8 mouse cellular contexts compared by ENCODE assay signal in genomic region chr6:29143608-29144007, GRCm38 (mm10). TPM values are rescaled to one million over a fixed set of nuclear protein-coding genes. Genes with fewer than 3 reads are reported as not detected.
DNase-seq lines count a peak whose midpoint lies in the region; ATAC-seq and TF ChIP-seq lines count a peak whose summit lies in the region.

No protein-coding gene starts in this region.

- 0 out of 2 replicates have a peak, but pooled peaks have one; percentile 40 for TF ChIP-seq EP300 in heart, adult 2 months (IDR thresholded peaks at IDR 0.05; ENCODE audit: insufficient read depth, low read depth, low read length)
- no peak for TF ChIP-seq EP300 in stomach, postnatal 0 days (optimal IDR thresholded peaks at IDR 0.05)

- peaks cover 3% of the 10 kb centered on the region for H3K36me3 ChIP-seq in heart, adult 2 months (ENCODE audit: control insufficient read depth, insufficient read depth, low read length)
- H3K36me3 ChIP-seq in heart, embryonic 11.5 days (ENCODE audit: control insufficient read depth, insufficient read depth, low read length): peaks cover 4% of the 10 kb centered on the region
- peaks cover 55% of the 10 kb centered on the region for H3K36me3 ChIP-seq in C2C12 (ENCODE audit: control insufficient read depth, insufficient read depth)
- H3K36me3 ChIP-seq in forebrain, embryonic 11.5 days (ENCODE audit: control insufficient read depth, insufficient read depth, low read length): no peaks in the 10 kb centered on the region; the same call in 1 of the 2 replicates
- no peaks in the 10 kb centered on the region; the same call in 1 of the 2 replicates for H3K36me3 ChIP-seq in stomach, postnatal 0 days (ENCODE audit: control insufficient read depth, insufficient read depth, low read length)

- peaks cover 8% of the 10 kb centered on the region for H3K4me1 ChIP-seq in heart, adult 2 months (ENCODE audit: control insufficient read depth, insufficient read depth, low read length)
- peaks cover 26% of the 10 kb centered on the region for H3K4me1 ChIP-seq in heart, embryonic 11.5 days (ENCODE audit: control insufficient read depth, insufficient read depth, low read length)
- H3K4me1 ChIP-seq in forebrain, embryonic 11.5 days (replicated peaks; ENCODE audit: control insufficient read depth, insufficient read depth, low read length): no peaks in the 10 kb centered on the region
- H3K4me1 ChIP-seq in stomach, postnatal 0 days (replicated peaks; ENCODE audit: control insufficient read depth, insufficient read depth): no peaks in the 10 kb centered on the region

- TF ChIP-seq POLR2A in heart, adult 2 months (IDR thresholded peaks at IDR 0.05; ENCODE audit: insufficient read depth, low read depth, low read length): no peak

- peak; percentile 97 for TF ChIP-seq CTCF in heart, adult 2 months (IDR thresholded peaks at IDR 0.05)
- peak; percentile 13 for TF ChIP-seq CTCF in C2C12 (IDR thresholded peaks at IDR 0.05; ENCODE audit: control insufficient read depth, insufficient read depth, insufficient read length)
- peak; percentile 86 for TF ChIP-seq CTCF in stomach, postnatal 0 days (IDR thresholded peaks at IDR 0.05; ENCODE audit: low read depth)

- H3K79me3 ChIP-seq in C2C12 (ENCODE audit: low read depth): no peaks in the 10 kb centered on the region

- intact Hi-C loops in heart, adult 2 months (cut with DNase I): loop anchor here (1.0 to 5.0 kb wide), 3 partner anchors 51 to 195 kb away; no protein-coding TSS in a partner anchor

- no peaks in the 10 kb centered on the region for H3K79me2 ChIP-seq in heart, adult 2 months (replicated peaks; ENCODE audit: control insufficient read depth, insufficient read depth, low read length)
- H3K79me2 ChIP-seq in C2C12 (ENCODE audit: control insufficient read depth, insufficient read depth): no peaks in the 10 kb centered on the region

- no peaks in the 10 kb centered on the region for H3K27me3 ChIP-seq in heart, adult 2 months (ENCODE audit: control insufficient read depth, insufficient read depth, low read length)
- no peaks in the 10 kb centered on the region for H3K27me3 ChIP-seq in heart, embryonic 11.5 days (ENCODE audit: control insufficient read depth, insufficient read depth, low read length)
- no peaks in the 10 kb centered on the region for H3K27me3 ChIP-seq in C2C12 (ENCODE audit: control insufficient read depth, insufficient read depth, insufficient read length)
- H3K27me3 ChIP-seq in forebrain, embryonic 11.5 days (ENCODE audit: control insufficient read depth, insufficient read depth, low read length): no peaks in the 10 kb centered on the region
- no peaks in the 10 kb centered on the region for H3K27me3 ChIP-seq in stomach, postnatal 0 days (ENCODE audit: control insufficient read depth, insufficient read depth, low read length)

- H3K9ac ChIP-seq in heart, adult 2 months (ENCODE audit: low read depth, low read length): no peak overlapping the region
- no peak overlapping the region for H3K9ac ChIP-seq in heart, embryonic 11.5 days (ENCODE audit: low read depth, low read length)
- H3K9ac ChIP-seq in forebrain, embryonic 11.5 days (ENCODE audit: low read length): no peak overlapping the region
- H3K9ac ChIP-seq in stomach, postnatal 0 days (ENCODE audit: low read length): no peak overlapping the region

- H3K27ac ChIP-seq in heart, adult 2 months: no peak overlapping the region
- H3K27ac ChIP-seq in heart, embryonic 11.5 days (ENCODE audit: low read depth, low read length): no peak overlapping the region
- H3K27ac ChIP-seq in forebrain, embryonic 11.5 days (ENCODE audit: low read depth, low read length): no peak overlapping the region
- H3K27ac ChIP-seq in stomach, postnatal 0 days (replicated peaks): no peak overlapping the region

- no peak overlapping the region for H3ac ChIP-seq in C2C12 (ENCODE audit: control insufficient read depth, insufficient read length, low read depth)

- 39% methylated on average over 5 of the region's 5 CpGs for WGBS in heart, adult 2 months
- WGBS in heart, embryonic 11.5 days (ENCODE audit: insufficient replicate concordance): 38% methylated on average over 5 of the region's 5 CpGs
- WGBS in forebrain, embryonic 11.5 days: 43% methylated on average over 5 of the region's 5 CpGs
- WGBS in stomach, postnatal 0 days: 45% methylated on average over 5 of the region's 5 CpGs

- DNase-seq in heart, adult 2 months: peak; percentile 29 to 69
- DNase-seq in brain, adult 2 months (ENCODE audit: low read depth, low spot score): peak; percentile 86
- peak; percentile 76 for DNase-seq in forebrain, embryonic 11.5 days (ENCODE audit: low spot score)
- DNase-seq in kidney, postnatal 4 days: peak; percentile 82 to 83
- peak; percentile 28 for DNase-seq in lung, postnatal 25 days (ENCODE audit: low spot score)
- peak; percentile 59 for DNase-seq in stomach, postnatal 0 days (ENCODE audit: low spot score)

- no peaks in the 10 kb centered on the region for H3K9me3 ChIP-seq in heart, embryonic 11.5 days (replicated peaks; ENCODE audit: control insufficient read depth, low read length)
- no peaks in the 10 kb centered on the region for H3K9me3 ChIP-seq in forebrain, embryonic 11.5 days (ENCODE audit: control insufficient read depth, low read length)
- no peaks in the 10 kb centered on the region for H3K9me3 ChIP-seq in stomach, postnatal 0 days (ENCODE audit: control insufficient read depth, low read length)

- ATAC-seq in heart, embryonic 11.5 days (replicated peaks; ENCODE audit: insufficient number of reproducible peaks, low FRiP score, low TSS enrichment): no peak
- no peak for ATAC-seq in forebrain, embryonic 11.5 days (replicated peaks; ENCODE audit: low FRiP score)
- ATAC-seq in stomach, postnatal 0 days (ENCODE audit: low FRiP score, low TSS enrichment): no peak

- H3K4me3 ChIP-seq in heart, adult 2 months: no peak overlapping the region
- no peak overlapping the region for H3K4me3 ChIP-seq in heart, embryonic 11.5 days (ENCODE audit: low read depth, low read length)
- no peak overlapping the region for H3K4me3 ChIP-seq in C2C12 (ENCODE audit: insufficient read depth, poor library complexity, severe bottlenecking)
- H3K4me3 ChIP-seq in forebrain, embryonic 11.5 days (ENCODE audit: low read depth, low read length): no peak overlapping the region
- no peak overlapping the region for H3K4me3 ChIP-seq in stomach, postnatal 0 days (ENCODE audit: low read depth, low read length)

- no peak overlapping the region for H3K4me2 ChIP-seq in heart, embryonic 11.5 days
- H3K4me2 ChIP-seq in forebrain, embryonic 11.5 days (ENCODE audit: low read depth, low read length, severe bottlenecking): no peak overlapping the region
- H3K4me2 ChIP-seq in stomach, postnatal 0 days (replicated peaks; ENCODE audit: low read depth): no peak overlapping the region

TF ChIP-seq in C2C12, 6 proteins besides CTCF, POLR2A, EP300 and RAD21:
- TF ChIP-seq USF1 (IDR thresholded peaks at IDR 0.05; ENCODE audit: low read depth): no peak
- no peak for TF ChIP-seq CEBPB (IDR thresholded peaks at IDR 0.05; ENCODE audit: low read depth)
- no peak for TF ChIP-seq FOSL1 (IDR thresholded peaks at IDR 0.05; ENCODE audit: insufficient read depth, low read length, poor library complexity, severe bottlenecking)
- TF ChIP-seq MYOG (IDR thresholded peaks at IDR 0.05; ENCODE audit: control insufficient read depth, extremely low read depth, insufficient read length): no peak

RNA-seq across cellular contexts. Expression of gene Rbm28, which starts 21.2 kb away (rescaled TPM):
- total RNA-seq in heart, adult 2 months (2021): 10 to 100 TPM; 18.4 to 18.8 TPM
- 4.6 and 13.2 TPM in 2 replicates for polyA plus RNA-seq in heart, adult 2 months (2012; rRNA removed)
- polyA plus RNA-seq in heart, embryonic 11.5 days (2014; fragmentation: Nextera tagmentation; extraction: Ambion mirVana): 39.9 and 43.0 TPM in 2 replicates
- polyA plus RNA-seq in C2C12 (2012; fragmentation: generic; extraction: Trizol): 18.2 TPM
- 73.3 and 74.8 TPM in 2 replicates for polyA plus RNA-seq in forebrain, embryonic 11.5 days (2014; fragmentation: Nextera tagmentation; extraction: Ambion mirVana)
- polyA plus RNA-seq in stomach, postnatal 0 days (2015; fragmentation: Nextera tagmentation; extraction: Ambion mirVana): 10.8 and 11.8 TPM in 2 replicates

RNA-seq across cellular contexts. Expression of gene Prrt4, which starts 35.8 kb away (rescaled TPM):
- total RNA-seq in heart, adult 2 months (2021): 1 to 10 TPM; 2.2 TPM
- polyA plus RNA-seq in heart, adult 2 months (2012; rRNA removed): 2.0 and 2.2 TPM in 2 replicates
- 1.6 and 1.8 TPM in 2 replicates for polyA plus RNA-seq in heart, embryonic 11.5 days (2014; fragmentation: Nextera tagmentation; extraction: Ambion mirVana)
- 0.09 TPM for polyA plus RNA-seq in C2C12 (2012; fragmentation: generic; extraction: Trizol)
- 0.67 and 0.95 TPM in 2 replicates for polyA plus RNA-seq in forebrain, embryonic 11.5 days (2014; fragmentation: Nextera tagmentation; extraction: Ambion mirVana)
- polyA plus RNA-seq in stomach, postnatal 0 days (2015; fragmentation: Nextera tagmentation; extraction: Ambion mirVana): 0.30 and 0.33 TPM in 2 replicates

Comparison
In these comparisons a context has a peak if more than half of its experiments do, and no peak if none do; other contexts are left out.
1. DNase-seq: peak in every context shown above with its lines; median percentile 86 in brain, adult 2 months; 82 in kidney, postnatal 4 days; 76 in forebrain, embryonic 11.5 days; 59 in stomach, postnatal 0 days; 49 in heart, adult 2 months; 28 in lung, postnatal 25 days.
2. CTCF ChIP-seq: peak in every context shown above with its lines; median percentile 97 in heart, adult 2 months; 86 in stomach, postnatal 0 days; 13 in C2C12.